Mouse (Mus musculus) myocyte (in vitro differentiated cells): ENCODE results near the gene Rbm34.

Source experiments
- E2F4 ChIP-seq: IDR thresholded peaks from one replicate; pipeline ENCODE4 v1.6.1; 2011; ENCODE audit warnings: mild to moderate bottlenecking, control low read depth, moderate library complexity; ENCODE audit not compliant: insufficient read depth
- MAX ChIP-seq: IDR thresholded peaks from one replicate; pipeline ENCODE4 v1.6.1; 2011; ENCODE audit warnings: low read depth, mild to moderate bottlenecking, control low read depth
- POLR2A ChIP-seq: IDR thresholded peaks from one replicate; pipeline ENCODE4 v1.6.1; 2011; ENCODE audit warnings: low read depth, mild to moderate bottlenecking, control low read depth, moderate library complexity; ENCODE audit not compliant: insufficient read length

DNA sequence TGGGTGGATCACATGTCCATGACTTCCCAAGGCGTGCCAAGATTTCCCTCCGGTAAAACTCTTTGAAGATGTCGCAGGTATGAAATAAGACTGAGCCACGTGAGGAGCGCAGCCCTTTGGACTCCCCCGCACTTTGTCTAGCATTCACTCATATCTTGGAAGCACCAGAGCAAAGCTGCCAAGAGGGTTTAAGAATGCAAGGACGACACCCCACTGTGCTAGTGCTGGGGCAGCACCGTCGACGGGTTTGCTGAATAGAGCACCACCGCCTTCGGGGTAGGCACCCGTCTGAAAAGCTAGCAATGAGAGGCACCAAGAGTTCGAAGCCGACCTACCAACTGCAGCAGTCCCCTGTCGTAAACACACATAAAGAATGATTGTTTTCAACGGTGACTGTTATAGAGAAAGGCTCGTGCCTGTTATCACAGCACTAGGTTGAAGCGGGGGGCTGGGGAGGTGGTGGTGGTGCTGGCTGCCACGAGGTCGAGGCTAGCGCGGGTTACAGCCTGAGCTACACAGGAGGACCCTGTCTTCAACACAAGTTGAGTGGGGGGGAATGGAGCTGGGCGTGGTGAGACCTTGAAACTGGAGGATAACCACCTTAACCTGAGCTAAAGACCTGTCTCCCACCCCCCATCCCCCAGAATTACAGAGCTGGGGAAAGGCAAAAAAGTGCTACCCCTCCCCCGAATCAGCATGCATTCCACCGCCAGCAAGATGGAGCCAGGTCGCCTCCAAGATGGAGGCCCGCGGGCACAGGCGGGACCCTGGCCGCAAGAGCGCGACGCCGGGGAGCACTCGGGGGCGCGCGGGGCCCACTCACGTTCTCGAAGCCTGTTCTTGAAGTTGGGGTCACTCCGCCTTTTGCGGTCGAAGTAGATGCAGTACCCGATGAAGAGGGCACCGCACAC, 25.8 kb downstream of the Rbm34 start:
- no peak for TF ChIP-seq E2F4
- no peak for TF ChIP-seq POLR2A
- no peak for TF ChIP-seq MAX
